Mouse (Mus musculus) heart, postnatal 0 days (tissue): Measurements from ENCODE around the gene Elmo2.

Experiments used
- CTCF ChIP-seq: IDR thresholded peaks from 2 replicates; pipeline ENCODE4 v1.5.1; 2016; ENCODE audit warnings: antibody characterized with exemption, control low read depth, low read depth
- EP300 ChIP-seq: IDR thresholded peaks from 2 replicates; pipeline ENCODE4 v1.6.1; 2016; ENCODE audit warnings: antibody characterized with exemption, low read depth

GRCm38 (mm10) chr2:165367868-165368439, 41.7 kb upstream of the Elmo2 start:
- TF ChIP-seq CTCF, result no peak
- TF ChIP-seq EP300, result no peak
